Mouse (Mus musculus) small intestine, adult 2 months (tissue): ENCODE measurements around the gene Fam160a1.

ENCODE experiments used
- CTCF ChIP-seq: fragments of 200-500 bp; IDR thresholded peaks from 2 replicates; pipeline ENCODE4 v1.5.1; 2012; ENCODE audit warnings: low read depth, mild to moderate bottlenecking, control low read depth, inconsistent platforms, low read length, moderate library complexity, mixed read lengths; ENCODE audit not compliant: insufficient replicate concordance, insufficient read length; ENCODE audit errors: extremely low read depth
- POLR2A ChIP-seq: fragments of 200-500 bp; IDR thresholded peaks from 2 replicates; pipeline ENCODE4 v1.6.1; 2012; ENCODE audit warnings: low read depth, mild to moderate bottlenecking, control low read depth, inconsistent platforms, low read length, moderate library complexity

DNA sequence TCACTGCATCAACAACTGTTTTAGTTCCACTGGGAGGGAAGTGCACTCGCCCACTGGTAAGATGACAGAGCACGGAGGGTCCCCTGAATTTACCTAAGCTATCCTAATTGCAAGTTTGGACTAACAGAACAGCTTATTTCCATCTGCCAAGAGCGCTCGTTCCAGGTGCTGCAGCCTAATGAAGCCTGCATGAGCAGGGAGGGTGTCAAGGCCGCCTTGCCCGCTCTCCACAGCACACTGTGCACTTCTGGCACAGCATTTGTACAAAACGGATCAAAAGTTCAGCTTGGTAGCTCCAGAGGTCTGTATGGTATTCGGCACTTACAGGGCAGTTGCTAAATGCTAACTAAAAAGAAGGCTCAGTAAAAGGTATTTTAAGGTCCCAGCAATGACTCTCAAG is 30.6 kb downstream of the Fam160a1 start:
- TF ChIP-seq CTCF (no peak), POLR2A (no peak)
